In the genomic region with DNA sequence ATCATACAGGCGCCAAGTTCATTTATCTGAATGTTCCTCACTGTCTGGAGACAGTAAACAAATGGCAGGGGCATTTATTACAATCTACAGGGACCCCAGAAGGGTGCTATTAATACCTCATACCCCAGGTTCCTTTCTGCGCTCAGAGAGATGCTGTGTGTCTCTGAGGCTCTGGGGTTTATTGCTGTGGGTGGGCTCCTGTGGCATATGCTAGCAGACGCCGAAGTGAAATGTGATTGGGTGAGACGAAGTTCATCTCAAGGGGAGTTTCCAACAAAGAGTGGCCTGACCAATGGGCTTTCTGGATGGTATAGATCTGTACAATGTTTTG, we compare ENCODE assay signal across 13 mouse cellular contexts.
A peak's percentile ranks its signal among the peaks of the same experiment; 100 is the strongest.
DNase-seq lines count a peak whose midpoint lies in the region; ATAC-seq lines count a peak whose summit lies in the region.
"Had no signal": no experiment of that assay in that cellular context is flagged by ENCODE, and none has a peak within 500 bp of the region (broad histone marks: within the 10 kb centered on the region; RNA-seq: fewer than 3 reads in every experiment).

No protein-coding gene starts in this region.

- WGBS in kidney, embryonic 15.5 days = 19% methylated on average over 5 of the region's 5 CpGs
- 70% methylated on average over 5 of the region's 5 CpGs for WGBS in embryonic facial prominence, embryonic 10.5 days
- 29% methylated on average over 5 of the region's 5 CpGs for WGBS in stomach, embryonic 15.5 days

- H3K36me3 ChIP-seq in kidney, embryonic 15.5 days = no peaks in the 10 kb centered on the region
- no peaks in the 10 kb centered on the region for H3K36me3 ChIP-seq in embryonic facial prominence, embryonic 10.5 days (replicated peaks)
- no peaks in the 10 kb centered on the region for H3K36me3 ChIP-seq in stomach, embryonic 15.5 days

- H3K9ac ChIP-seq in kidney, embryonic 15.5 days = no peak overlapping the region
- no peak overlapping the region for H3K9ac ChIP-seq in stomach, embryonic 15.5 days

- H3K4me2 ChIP-seq in kidney, embryonic 15.5 days = no peak overlapping the region
- no peak overlapping the region for H3K4me2 ChIP-seq in stomach, embryonic 15.5 days

- ATAC-seq in kidney, embryonic 15.5 days (replicated peaks; ENCODE audit: low FRiP score) = peak; percentile 41; the same call in 1 of the 2 replicates
- no peak for ATAC-seq in stomach, embryonic 15.5 days (ENCODE audit: insufficient read depth, low FRiP score, low read depth)

- peaks cover 10% of the 10 kb centered on the region; the same call in 1 of the 2 replicates for H3K4me1 ChIP-seq in kidney, embryonic 15.5 days
- peaks cover 28% of the 10 kb centered on the region for H3K4me1 ChIP-seq in embryonic facial prominence, embryonic 10.5 days
- no peaks in the 10 kb centered on the region for H3K4me1 ChIP-seq in stomach, embryonic 15.5 days

- peak overlapping the region; percentile 75 for H3K27ac ChIP-seq in kidney, embryonic 15.5 days
- peak overlapping the region; percentile 80 for H3K27ac ChIP-seq in embryonic facial prominence, embryonic 10.5 days (replicated peaks)
- peak overlapping the region; percentile 61 for H3K27ac ChIP-seq in stomach, embryonic 15.5 days

- H3K27me3 ChIP-seq in kidney, embryonic 15.5 days = no peaks in the 10 kb centered on the region
- no peaks in the 10 kb centered on the region for H3K27me3 ChIP-seq in embryonic facial prominence, embryonic 10.5 days (replicated peaks; ENCODE audit: low read depth, poor library complexity, severe bottlenecking)
- H3K27me3 ChIP-seq in stomach, embryonic 15.5 days (replicated peaks) = no peaks in the 10 kb centered on the region
- H3K27me3 ChIP-seq: CH12.LX had no signal

- H3K4me3 ChIP-seq in kidney, embryonic 15.5 days (replicated peaks) = no peak overlapping the region
- H3K4me3 ChIP-seq in embryonic facial prominence, embryonic 10.5 days = no peak overlapping the region
- no peak overlapping the region for H3K4me3 ChIP-seq in stomach, embryonic 15.5 days (replicated peaks)

- no peaks in the 10 kb centered on the region for H3K9me3 ChIP-seq in kidney, embryonic 15.5 days (replicated peaks)
- H3K9me3 ChIP-seq in embryonic facial prominence, embryonic 10.5 days = no peaks in the 10 kb centered on the region
- H3K9me3 ChIP-seq in stomach, embryonic 15.5 days = no peaks in the 10 kb centered on the region

- DNase-seq in kidney, postnatal 25 days = no peak
- peak; percentile 21 for DNase-seq in embryonic facial prominence, embryonic 10.5 days (ENCODE audit: low spot score)
- DNase-seq in forelimb bud, embryonic 11.5 days (ENCODE audit: low read depth, low spot score) = peak; percentile 37
- DNase-seq in adrenal gland, adult (ENCODE audit: inconsistent age in 2 of 2, low spot score in 1 of 2) = no peak
- no peak for DNase-seq in kidney, postnatal 4 days
- DNase-seq: cerebellum, postnatal 25 days; kidney, adult 18-20 months; lung, adult 2 months; retina, postnatal 1 day; spleen, adult 18-20 months had no signal

Comparison
In these comparisons a context has a peak if more than half of its experiments do, and no peak if none do; other contexts are left out.
1. DNase-seq: peak in embryonic facial prominence, embryonic 10.5 days (single experiment) and forelimb bud, embryonic 11.5 days (single experiment); none in kidney, postnatal 25 days (0 of 2), adrenal gland, adult (0 of 2) and kidney, postnatal 4 days (0 of 2).
2. Peak in every context shown above with its lines, with median percentiles within 50 percentile points of each other: H3K27ac ChIP-seq.